Mouse (Mus musculus): ENCODE measurements around the gene Carnmt1.

The Carnmt1 gene

GRCm38 (mm10) chr19:18654330-18654729, 16.2 kb upstream of the Carnmt1 start:
- no peak for DNase-seq

- no peak for DNase-seq
Measured at GRCm38 (mm10) chr19:18654984-18655383, 15.6 kb upstream of the Carnmt1 start.

GRCm38 (mm10) chr19:18655999-18656398, 14.6 kb upstream of the Carnmt1 start:
- DNase-seq: no peak

DNA sequence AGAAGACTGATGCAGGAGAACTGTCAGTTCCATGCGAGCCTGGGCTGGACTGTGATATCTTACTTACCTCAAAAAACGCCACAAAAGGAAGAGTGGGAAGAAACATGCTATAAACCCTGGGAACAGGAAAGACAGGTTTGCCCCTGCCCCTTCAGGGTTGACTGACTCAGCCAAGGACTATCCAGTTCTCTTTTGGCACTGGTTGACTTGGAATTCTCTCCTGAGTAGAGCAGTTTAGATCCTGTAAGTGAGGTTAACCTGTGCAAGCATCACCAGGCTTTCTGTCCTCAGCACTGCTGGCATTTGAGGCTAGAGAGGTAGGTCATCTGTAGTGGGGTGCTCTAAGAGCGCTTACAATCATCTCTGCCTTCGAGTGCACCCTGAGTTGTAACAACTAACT, 12.1 kb upstream of the Carnmt1 start:
- no peak for DNase-seq

DNA sequence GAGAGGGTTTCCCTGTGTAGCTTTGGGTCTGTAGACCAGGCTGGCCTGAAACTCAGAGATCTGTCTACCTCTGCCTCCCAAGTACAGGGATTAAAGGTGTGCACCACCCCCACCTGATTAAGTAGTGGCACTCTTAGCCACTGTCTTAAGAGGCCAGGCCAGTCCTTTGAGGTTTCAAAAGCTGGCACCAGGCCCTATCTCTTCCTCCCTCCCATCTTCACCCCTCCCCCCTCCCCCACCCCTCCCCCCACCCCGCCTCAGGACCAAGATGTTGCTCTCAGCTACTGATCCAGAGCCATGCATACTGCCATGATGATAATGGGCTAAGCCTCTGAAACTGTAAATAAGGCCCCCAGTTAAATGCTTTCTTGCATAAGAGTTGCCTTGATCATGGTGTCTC, 11.2 kb upstream of the Carnmt1 start:
- DNase-seq: peak; percentile 50

DNA sequence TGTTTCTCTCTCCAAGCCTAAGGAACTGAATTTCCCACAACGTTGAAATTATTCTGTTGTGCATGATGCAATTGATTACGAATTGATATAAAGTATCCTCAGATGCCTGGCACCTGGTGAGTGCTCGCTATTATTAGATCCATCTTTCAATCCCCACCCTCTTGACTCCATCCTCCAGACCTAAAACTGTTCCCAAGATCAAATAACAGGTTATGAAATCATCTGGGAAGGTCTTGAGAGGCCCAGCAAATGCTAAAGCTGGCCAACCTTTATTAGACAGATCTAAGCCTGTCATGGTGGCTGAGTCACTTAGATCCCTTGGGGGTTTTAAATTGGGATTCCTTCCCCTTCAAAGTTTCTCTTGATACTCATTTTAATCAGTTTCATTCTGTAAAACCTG, 10.1 kb upstream of the Carnmt1 start:
- DNase-seq: no peak

GRCm38 (mm10) chr19:18661683-18662082, 8.9 kb upstream of the Carnmt1 start:
- peak; percentile 20 for DNase-seq

DNA sequence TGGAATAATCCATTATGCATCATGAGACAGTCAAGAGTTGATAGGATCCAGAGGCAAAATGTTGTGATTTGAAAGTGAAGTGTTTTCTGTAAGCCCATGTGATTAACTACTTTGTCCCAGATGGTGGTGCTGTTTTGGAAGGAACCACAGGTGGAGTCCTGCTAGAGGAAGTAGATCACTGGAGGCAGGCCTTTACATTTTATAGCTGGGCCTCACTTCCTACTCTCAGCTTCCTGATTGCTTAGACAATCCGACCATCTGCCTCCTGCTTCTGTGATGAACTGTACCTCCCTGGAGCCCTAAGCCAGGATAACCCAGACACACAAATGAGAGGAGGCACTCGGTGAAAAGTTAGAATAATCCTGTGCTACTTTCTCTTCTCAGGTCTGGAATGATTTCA, 6.7 kb upstream of the Carnmt1 start:
- no peak for DNase-seq

GRCm38 (mm10) chr19:18666966-18667365, 3.6 kb upstream of the Carnmt1 start:
- no peak for DNase-seq

- DNase-seq: no peak
Measured at GRCm38 (mm10) chr19:18669551-18669950, 1.0 kb upstream of the Carnmt1 start.

- DNase-seq: peak; percentile 67
Measured at GRCm38 (mm10) chr19:18671056-18671741, 635 bp downstream of the Carnmt1 start.

GRCm38 (mm10) chr19:18672498-18672897, 1.9 kb downstream of the Carnmt1 start:
- no peak for DNase-seq

GRCm38 (mm10) chr19:18673116-18673515, 2.6 kb downstream of the Carnmt1 start:
- DNase-seq: no peak

- DNase-seq: peak; percentile 59
Measured at GRCm38 (mm10) chr19:18682142-18682541, 11.6 kb downstream of the Carnmt1 start.

DNA sequence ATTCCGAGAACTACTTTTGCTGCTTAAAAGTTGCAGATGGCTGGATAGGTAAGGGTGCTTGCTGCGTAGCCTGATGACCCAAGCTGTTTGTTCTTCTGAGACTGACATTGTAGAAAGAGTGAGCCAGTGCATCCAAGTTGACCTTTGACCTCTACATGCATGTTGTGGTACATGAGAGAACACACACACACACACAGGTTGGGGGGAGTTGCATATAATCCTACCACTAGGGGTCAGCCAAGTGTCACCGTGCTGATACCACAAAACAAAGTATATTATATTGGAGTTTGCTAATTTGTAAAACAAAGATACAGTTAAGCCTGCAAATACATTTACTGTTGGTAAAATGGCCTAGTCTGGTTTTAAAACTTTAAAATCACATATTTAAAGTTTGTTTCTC, 17.0 kb downstream of the Carnmt1 start:
- DNase-seq: peak; percentile 68

GRCm38 (mm10) chr19:18692176-18692575, 21.6 kb downstream of the Carnmt1 start:
- peak; percentile 72 for DNase-seq

GRCm38 (mm10) chr19:18692768-18693167, 22.2 kb downstream of the Carnmt1 start:
- DNase-seq: no peak

GRCm38 (mm10) chr19:18695116-18695515, 24.6 kb downstream of the Carnmt1 start:
- no peak for DNase-seq

DNA sequence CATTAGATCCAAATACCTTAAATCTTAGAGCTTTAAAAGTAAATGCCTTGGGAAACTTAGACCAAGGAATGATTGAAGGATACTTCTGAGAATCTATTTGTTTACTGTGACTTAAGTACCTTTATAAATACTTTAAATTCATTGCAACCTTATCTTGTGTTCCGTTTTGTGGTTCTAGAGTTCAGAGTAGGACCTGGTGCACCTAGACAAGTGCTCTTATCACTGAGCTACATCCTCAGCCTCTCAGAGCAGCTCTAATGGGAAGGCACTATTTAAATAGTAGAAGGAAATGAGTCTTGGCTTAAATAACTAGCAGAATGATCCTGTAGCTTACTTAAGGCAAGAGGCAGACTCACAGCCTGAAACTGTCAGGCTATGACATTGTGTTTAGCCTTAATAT, 25.0 kb downstream of the Carnmt1 start:
- DNase-seq: no peak

DNA sequence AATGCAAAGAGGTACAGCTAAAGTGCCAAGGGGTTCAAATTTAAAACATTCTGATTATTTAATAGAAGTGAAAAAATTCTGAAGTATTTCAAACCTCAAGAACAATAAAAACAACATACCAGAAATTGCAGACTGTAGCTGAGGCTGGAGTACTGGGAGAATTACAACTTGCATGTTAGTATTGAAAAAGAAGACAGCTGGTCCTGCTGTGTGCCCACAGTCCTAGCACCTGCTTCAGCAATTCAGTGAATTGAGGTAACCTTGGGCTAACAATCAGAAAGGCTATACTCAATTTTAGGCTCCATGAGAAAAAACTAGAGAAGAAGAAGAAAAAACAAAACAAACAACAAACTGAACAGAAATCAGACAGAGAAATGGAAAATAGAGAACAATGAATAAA, 37.5 kb downstream of the Carnmt1 start:
- DNase-seq: no peak

GRCm38 (mm10) chr19:18710903-18711302, 40.3 kb downstream of the Carnmt1 start:
- no peak for DNase-seq

DNA sequence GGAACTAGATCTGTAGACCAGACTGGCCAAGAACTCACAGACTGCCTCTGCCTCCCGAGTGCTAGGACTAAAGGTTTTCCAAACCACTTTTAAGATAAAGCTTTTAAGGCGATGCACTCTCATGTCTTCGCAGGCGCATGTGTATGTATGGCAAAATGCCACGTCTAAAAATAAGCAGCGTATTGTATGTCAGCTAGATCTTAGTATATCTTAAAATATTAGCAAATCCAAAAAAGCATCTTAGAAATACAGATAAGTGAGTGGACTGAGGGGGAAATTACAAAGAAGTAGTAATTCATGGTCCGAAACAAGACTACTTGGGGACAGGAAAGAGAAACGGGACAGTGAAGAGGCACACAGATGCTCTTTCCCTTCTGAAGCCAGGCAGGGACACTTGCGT, 41.0 kb downstream of the Carnmt1 start:
- DNase-seq: no peak

- DNase-seq: peak; percentile 37
Measured at GRCm38 (mm10) chr19:18712153-18712865, 41.7 kb downstream of the Carnmt1 start.

GRCm38 (mm10) chr19:18712866-18713300, 42.3 kb downstream of the Carnmt1 start, which contains the start of gene D030056L22Rik:
TSS of gene D030056L22Rik (plus strand) at chr19:18713193.
- peak; percentile 99 for DNase-seq
